Mouse (Mus musculus) gastrocnemius, postnatal 25 days (tissue): Measurements from ENCODE around the gene Cd93. TPM values are rescaled to one million over a fixed set of nuclear protein-coding genes. Genes with fewer than 3 reads are reported as not detected.

Experiments used
- DNase-seq: peaks from one replicate; pipeline ENCODE4 v3.0.0; 2022
- long read RNA-seq, 2 experiments: library from polyadenylated mRNA; stranded (forward); transcript quantifications; one replicate each; pipeline ENCODE4 v2.0.0; 2021
- total RNA-seq, 2 experiments: library from RNA; stranded (reverse); gene quantifications; 1 replicate in 1 of 2; 2 replicates in 1 of 2; pipeline ENCODE4 v1.2.3; 2021

Cd93 gene
- 10 to 100 TPM; 19.4 to 23.0 TPM for total RNA-seq
- long read RNA-seq, experiment 1, full-length matches to known transcripts, result 1 of 7 reads
- long read RNA-seq, experiment 1, partial matches to known transcripts, result 0 of 7 reads
- long read RNA-seq, experiment 1, other reads (novel, unspliced or antisense), result 6 of 7 reads
- long read RNA-seq, experiment 2, partial matches to known transcripts, result 0 of 5 reads
- long read RNA-seq, experiment 2, other reads (novel, unspliced or antisense), result 5 of 5 reads

DNA sequence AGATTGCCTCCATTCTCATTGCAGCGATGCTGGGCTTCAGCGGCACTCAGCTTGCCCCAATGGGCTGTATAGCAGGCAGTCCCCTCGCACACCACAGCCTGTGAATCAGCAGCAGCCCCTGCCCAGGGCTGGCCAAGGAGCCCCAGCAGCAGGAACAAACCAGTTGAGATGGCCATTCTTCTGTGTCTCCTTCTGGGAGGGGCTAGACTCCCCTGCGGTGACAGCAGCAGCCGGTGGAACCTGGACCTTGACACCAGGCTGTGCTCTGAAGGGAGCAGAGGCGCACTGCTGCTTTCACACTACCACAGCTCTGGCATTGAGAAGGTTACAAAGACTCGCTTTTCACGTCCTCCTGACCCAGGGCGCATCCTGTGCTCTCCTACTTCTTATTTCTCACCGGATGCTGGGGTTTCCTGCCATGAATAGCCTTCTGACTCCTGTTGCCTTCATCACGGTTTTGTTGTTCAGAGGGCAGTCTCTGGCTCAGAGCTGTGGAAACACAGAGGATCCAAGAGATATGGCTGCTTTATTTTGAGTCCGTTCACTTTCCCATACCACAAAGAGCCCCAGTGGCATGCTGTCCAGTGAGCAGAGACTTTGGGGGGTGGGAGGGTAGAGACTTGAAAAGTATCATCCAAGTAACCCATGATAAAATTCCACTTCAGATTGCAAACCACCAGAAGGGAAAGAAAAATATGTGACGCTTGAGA, at the start of gene Cd93:
TSS of gene Cd93 (minus strand) at position 315 of the 710 bp plus-strand sequence.
- peak; percentile 35 for DNase-seq

DNA sequence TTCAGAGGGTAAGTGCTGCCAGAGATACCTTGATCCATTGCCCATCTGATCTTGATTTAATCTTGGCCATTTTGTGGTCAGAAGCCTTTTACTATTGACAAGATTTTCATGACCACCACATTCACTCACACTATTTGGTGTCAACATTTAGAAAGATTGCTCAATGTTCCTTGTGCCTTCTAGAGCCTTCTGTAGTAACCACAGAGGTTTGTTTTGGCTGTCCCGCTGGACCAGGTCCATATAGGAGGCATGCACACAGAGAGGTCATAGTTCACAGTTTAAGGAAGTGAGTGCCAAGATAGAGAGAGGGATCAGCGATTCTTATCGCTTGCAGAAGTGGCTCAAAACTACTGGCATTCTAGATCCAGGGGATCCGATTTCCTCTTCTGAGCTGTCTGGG, 48.7 kb upstream of the Cd93 start:
- DNase-seq, result no peak

DNA sequence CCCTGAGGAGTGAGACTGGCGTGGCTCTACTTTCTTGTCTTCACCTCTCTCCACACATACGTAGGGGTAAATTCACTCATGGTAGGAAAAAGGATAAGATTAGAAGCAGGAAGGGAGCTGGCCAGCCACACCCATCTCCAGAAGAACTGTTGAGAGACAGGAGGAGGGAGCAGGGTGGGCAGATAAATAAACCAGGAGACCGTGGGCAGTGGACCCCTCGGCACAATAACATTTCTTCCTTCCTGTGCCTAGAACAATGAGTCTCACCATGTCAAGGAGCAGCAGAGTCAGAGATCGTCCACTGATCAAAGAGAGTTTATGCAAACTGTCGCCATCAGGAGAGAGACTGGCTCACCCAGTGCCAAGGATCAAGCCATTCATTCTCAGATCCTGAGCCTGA, 46.8 kb upstream of the Cd93 start:
- no peak for DNase-seq

DNA sequence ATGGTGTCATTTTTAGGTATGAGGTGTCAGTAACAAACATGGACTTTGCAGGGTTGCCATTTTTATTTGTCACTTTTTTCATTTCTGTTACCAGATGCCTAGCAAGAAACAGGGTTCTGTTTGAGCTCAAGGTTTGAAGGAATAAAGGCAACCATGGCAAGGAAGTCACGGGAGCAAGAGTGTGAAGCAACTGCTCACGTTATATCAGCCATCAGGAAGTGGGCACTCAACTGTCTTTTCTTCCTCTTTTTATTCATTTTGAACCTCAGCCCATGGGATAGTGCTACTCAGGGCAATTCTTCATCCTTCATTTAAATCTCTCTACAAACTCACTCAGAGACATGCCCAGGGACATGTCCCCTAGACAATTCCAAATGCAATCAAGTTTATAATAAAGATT, 45.5 kb upstream of the Cd93 start:
- no peak for DNase-seq

DNA sequence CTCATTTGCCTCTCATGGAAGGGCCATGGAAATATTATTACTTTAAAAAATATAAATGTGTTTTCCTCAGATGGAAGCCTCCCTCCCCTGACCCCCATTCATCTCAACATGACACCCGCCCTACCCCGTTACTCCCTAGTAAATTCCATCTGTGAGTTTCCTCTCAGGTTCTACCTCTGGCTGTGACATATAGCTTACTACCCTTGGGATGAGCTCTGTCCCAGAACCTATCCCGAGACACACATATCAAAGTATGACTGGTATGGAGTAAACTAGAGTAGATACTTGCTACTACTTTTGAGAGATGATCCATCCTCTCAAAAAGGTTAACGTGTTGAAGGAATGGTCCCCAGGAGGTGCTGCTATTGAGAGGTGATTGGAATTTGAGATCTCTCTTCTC, 42.2 kb upstream of the Cd93 start:
- DNase-seq, result no peak

DNA sequence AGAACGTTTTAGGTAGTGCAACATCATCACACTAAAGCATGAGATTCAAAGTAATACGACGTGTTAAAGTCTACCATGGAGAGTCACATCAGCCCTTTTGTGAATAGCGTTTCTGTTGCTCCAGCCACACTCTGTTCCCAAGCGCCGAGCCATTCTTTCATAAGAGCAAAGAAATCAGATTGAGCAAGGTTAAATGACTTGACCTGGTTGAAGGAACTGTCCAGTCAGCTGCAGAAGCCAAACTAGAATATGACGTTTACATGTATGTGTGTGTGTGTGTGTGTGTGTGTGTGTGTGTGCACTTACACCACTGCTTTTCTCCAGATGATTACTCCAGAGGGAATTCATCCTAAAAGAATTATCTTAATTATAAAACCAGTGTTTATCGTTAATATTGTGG, 37.0 kb upstream of the Cd93 start:
- DNase-seq, result no peak

DNA sequence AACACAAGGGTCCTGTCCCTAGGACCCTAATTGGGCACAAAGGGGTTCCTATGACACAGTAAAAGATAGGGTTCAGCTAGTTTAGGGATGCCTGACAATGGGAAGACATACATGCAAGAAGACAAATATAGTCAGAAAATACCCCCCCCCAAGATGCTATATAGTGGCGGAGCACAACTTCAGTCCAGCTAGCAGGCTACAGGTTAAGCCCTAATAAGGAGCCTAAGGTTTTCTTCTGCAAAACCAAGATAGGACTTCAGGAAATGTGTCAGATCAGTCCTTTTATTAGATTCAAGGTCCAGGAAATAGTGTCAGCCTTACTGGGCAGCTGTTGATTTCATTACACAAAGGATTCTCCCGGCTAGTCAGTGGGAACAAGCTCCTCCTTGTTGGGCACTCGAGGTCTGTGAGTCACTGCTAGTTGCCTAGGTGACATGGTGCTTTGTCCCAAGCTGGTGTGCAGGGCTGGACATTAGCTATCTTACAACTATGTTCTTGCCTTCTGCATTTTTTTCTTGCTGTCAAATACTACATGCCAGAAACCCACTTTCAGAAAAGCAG, 34.9 kb upstream of the Cd93 start:
- peak; percentile 80 for DNase-seq

DNA sequence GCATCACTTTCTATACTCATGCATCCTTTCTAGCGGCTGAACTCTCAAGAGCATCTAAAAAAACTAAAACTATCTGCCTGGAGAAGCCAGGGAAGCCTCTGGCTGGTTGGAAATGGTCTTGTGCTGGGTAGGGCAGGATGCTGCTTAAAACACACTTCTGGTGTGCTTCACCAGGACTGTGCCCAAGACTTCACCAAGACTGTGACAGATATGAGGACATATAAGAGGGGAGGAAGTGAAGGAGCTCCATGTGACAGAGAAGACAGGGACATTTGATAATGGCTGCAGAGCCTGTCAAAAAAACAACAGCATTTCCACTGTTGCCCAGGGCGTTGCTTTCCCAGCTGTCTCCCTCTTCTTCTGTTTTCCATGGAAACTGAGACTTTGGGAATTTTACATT, 34.0 kb upstream of the Cd93 start:
- no peak for DNase-seq

DNA sequence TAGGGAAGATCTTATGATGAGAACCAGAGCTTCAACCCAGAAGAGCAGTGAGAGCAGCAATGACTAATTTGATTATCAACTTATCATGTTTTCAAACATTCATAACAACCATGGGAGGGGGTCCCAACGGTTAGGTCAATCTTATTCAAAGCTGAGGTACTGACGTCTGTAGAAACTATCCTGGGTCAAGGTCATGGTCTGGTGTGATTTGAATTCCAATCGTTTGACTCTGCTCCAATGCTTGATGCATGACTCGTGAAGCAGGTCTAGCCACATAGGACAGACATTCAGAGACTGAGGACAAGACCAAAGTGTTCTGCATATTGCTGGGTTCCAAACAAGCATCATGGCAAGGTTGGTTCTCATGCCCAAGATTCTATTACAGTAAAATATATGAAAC, 33.2 kb upstream of the Cd93 start:
- no peak for DNase-seq

DNA sequence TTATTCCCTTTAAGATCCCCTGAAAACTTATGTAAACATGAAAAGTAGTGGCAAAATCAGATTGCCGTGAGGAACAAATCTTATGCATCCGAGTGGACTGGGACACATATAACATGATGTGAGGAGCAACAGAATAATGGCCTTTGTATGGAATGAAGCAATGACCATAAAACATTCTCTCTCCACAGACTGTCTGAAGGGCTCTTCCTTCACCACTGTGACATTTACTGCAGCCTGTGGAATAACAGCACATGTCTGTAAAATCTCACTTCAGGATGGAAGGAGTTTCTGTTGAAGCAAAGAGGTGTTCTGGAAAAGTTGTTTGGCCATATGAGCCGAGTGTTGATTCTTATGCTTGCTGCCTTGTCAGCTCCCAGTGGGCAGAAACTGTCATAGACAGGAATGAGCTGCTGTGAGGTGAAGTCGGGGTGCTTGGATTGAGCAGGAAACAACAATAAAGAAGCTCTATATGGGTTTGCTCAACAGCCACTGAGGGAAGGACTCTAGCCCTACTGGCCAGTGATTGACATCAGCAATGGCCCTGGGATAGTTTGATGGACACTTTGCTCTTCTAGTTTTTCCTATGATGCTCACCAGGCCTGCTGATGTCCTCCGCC, 32.6 kb upstream of the Cd93 start:
- DNase-seq, result no peak

DNA sequence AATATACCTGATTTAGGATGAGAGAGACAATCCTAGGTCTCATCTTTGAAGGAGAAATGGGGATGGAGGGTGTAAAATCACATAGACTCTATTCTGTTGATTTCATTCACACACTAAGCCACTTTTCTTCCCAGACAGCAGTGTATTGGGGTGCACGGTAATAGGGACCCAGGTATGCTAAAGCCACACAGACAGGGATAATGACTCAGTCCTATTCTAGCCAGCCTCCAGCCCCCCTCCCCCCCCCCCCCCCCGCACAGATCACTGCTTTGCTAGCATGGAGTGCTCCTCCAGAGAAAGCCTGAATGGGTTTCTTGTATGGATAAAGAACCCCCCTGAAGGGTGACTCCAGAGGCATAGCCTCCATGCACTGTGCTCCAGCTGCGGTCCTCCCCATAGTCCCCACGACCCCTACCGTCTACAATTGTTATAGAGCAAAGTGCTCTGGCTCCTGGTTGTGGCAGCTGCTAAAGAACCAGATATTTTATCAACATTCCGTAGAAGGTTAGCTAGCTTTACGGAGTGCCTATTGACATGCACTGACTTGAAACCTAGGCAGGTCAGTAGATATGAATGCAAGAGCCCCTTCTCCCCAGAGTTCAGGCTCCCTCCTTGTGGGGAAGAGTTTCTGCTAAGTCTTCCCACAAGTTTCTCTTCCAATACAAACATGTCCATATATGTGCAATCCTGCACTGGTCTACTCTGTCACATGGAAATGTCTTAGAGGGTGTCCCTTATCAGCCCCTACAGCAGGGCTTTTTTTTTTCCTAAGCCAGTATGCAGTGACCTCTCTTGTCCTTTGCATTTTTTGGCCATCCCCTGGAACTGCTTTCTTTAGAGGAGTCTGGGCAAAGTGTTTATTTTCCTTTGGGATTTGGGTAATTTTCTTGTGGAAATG, 26.2 kb upstream of the Cd93 start:
- DNase-seq, result no peak

DNA sequence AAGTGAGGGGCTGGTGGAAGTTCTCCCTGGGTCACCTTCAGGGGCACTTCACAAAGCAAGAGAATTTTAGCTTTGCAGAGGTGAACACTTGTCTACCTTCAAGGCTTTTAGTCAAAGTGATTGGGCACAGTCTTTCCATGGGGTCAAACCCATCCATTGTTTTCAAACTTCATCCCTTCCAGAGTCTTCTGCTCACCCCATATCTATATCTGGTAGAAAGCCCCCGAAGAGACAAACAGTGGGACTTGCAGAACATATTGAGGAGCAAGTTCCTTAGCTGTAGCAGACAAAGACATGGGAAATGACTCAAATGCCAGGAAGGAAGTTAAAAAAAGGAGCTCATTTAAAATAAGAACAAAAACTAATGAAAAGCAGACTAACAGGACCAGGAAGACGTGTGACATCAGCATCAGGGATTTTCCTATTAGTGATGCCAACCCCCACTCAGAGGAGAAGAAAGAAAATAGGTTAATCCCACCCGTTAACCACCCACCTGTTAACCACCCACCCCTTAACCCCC, 24.6 kb upstream of the Cd93 start:
- no peak for DNase-seq

DNA sequence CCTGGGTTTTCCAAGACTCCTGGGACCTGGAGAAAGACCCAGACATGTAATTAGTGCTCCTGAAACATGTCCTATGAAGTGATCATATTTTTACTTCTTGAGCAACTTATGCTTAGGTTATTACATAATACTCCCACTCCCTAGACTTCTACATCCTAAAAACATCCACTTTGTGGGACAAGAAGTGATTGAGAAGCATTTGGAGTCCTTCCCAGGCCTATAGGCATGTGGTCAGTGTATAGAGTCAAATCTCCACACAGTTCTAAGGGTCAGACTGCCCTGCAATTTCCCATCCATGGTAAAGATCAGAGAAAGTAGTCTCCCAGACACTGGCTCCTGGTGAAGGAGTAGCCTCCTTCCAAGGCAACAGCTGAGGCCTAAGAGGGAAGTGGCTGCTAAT, 12.0 kb upstream of the Cd93 start:
- DNase-seq, result no peak

DNA sequence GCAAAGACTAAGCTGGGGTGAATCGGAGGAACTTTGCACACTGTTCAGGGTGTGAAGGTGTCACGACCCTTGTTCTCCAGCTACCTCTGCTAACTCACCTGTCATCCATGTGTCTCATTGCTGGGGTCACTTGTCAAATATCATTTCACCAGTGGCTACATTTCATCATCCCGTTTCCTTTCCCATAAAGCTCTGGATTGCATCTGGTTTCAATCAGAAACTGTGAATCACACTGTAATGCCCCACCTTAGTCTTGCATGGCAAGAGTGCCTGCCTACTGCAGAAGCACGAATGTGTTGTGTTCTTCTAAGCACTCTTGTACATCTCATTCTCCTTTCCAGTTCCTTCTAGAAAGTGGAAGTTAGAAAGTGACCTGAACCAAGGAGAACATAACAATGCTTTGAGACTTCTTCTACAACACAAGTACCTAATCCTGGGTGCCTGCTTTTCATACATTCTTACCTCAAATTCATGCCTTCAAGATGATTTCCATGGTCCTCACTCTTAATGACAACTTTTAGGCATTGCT, 10.7 kb upstream of the Cd93 start:
- DNase-seq, result no peak

DNA sequence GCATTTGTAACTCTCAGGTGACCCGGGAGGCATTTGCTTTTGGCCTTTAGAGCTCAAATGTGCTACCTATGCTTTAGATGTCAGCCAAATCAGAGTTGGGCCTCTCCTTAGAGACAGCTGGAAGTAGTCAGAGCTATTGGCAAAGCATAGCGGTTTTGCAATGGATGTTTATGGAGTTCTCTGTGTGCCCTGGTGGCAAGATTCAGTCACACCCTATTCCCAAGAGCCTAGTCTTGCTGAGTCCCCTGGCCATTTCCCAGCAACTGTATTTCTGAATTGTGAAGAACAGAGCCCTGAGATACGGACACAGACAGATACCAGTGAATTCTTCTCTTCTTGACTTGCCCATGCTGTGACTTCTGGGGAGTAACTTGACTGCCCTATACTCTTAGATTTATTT, 9.7 kb upstream of the Cd93 start:
- DNase-seq, result peak; percentile 62

DNA sequence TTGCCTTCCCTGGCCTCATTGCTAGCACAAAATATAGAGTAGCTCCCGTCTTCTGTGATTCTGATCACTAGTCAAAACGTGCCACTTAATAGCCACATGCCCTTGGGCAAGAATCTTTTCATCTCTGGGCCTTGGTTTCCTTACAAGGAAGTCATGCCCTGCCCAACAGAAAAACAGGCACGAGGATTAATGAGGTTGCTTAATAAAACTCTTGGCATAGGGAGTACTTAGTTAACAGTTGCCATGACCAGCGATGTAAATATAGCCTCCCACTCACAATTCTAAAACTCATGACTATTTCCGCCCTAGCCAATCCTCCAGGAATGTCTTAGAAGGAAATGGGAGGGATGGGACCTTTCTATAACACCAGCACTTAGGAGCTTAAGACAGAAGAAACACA, 8.1 kb upstream of the Cd93 start:
- DNase-seq, result no peak

DNA sequence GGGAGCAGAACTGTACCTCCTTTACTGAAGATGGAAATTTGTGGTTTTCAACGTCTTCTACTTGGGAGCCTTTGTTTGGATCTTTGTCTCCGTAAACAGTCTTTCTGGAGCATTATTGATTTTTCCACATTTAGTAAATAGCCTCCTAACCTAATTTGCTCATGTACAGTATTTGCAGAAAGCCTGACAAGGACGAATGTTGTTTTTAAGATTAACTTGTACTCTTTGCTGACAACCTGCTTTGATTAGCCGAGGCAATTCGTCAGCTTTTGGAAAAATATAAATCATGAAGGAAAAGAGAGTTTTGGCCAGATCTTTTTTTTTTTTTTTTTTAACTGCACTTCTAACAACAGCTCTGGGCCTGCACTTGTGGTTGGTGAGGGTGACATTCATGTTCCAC, 7.3 kb upstream of the Cd93 start:
- no peak for DNase-seq

DNA sequence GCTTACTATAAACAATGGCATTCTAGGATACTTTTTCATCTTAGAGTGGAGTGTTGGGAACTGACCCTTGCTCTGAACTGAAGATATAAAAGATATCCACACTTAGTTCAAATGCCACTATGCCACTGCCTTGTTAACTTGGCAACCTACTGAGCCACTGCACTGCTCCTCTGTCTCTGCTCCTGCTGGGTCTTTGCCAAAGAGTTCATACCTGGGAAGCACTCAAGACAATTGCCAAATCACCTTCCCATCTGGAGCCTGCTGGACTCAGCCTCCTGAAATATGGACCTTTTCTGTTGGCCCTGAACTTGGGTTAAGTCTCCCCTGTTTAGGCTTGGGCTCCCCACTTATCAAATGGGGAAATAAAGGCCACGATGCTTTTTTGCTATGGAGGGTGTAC, 6.3 kb upstream of the Cd93 start:
- no peak for DNase-seq

DNA sequence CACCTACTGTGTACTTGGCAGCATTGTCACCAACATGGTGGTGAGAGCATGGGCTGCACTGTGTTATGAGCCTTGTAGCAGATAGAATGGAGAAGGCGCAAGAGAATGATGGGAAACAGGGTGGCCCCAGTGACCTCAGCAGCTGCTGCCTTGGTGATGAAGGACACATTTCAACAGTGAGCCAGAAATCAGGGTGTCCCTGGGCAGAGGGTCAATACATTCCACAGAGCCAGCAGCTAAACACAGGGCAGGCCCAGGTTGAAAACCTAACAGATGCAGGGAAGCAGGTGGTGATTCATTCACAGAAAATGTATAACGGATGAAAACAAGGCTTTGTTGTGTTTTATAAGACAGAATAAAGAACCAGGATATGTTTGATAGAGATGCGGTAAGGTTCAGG, 3.1 kb upstream of the Cd93 start:
- no peak for DNase-seq

DNA sequence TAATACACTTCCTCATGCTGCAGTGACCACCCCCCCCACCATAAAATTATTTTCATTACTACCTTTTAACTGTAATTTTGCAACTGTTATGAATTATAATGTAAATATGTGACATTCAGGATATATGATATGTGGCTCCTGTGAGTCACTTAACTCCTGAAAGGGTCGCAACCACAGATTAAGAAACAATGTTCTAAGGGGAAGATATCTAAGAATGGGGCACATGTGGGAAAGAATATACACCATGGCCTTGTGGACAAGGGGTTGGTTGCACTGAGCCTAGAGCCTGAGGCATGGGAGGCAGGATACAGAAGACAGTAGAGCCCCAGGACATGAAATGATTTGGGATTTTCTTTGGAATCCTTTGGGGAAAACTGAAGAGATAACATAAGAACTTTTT, 2.3 kb upstream of the Cd93 start:
- no peak for DNase-seq

DNA sequence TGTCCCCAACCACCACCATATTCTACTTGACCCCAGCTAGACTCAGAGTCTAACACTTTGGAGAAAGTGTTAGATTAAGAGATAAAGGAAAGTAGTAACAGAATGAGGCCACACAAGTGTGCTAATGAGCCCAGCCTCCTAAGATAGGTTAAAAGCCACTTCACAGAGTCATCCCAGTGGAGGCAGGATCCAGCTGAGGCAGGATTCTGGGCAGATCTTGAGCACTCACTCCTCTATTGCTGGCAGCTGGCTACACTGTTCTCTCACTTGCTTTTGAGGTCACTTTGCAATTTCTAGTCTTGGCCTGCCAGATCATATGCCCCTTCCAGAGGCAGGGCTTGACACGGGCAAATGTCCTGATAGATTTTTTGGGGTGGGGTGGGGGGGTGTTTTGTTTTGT, 1.1 kb upstream of the Cd93 start:
- no peak for DNase-seq

DNA sequence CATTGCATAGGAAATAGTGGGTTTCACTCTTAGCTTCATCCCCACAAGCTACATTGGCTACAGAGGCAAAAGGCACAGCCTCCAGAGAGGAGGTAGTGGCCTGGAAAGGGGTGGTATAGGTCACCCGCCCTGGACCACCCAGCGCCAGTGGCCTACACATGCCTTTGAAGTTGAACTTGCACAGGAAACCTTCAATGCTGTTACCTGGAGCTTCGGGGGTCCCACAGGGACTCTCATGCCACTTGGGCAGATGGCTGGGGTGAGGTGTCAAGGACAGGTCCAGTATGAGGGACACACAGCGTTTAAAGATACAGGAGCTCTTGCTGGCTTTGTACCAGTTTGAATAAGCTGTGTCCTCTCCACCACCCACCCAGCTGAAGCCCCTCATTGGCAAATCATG, 653 bp downstream of the Cd93 start:
- DNase-seq, result no peak
